Mouse (Mus musculus) left cerebral cortex, adult 2 months (tissue): ENCODE results near the gene Tmem8b. TPM values are rescaled to one million over a fixed set of nuclear protein-coding genes. Genes with fewer than 3 reads are reported as not detected.

Experiments
- DNase-seq, 2 experiments: peaks; one replicate each; pipeline ENCODE4 v3.0.0; 2021 to 2022; ENCODE audit warnings: low spot score in 2 of 2, mixed read lengths in 1 of 2; ENCODE audit errors: extremely low spot score in 1 of 2
- H3K27ac ChIP-seq: fragments of 200-600 bp; 2 replicates; pipeline ENCODE4 v1.8.1; 2022
- H3K4me3 ChIP-seq: fragments of 200-600 bp; 2 replicates; pipeline ENCODE4 v1.8.1; 2022
- CTCF ChIP-seq: fragments of 200-600 bp; IDR thresholded peaks from 2 replicates; pipeline ENCODE4 v1.8.1; 2022; ENCODE audit warnings: antibody characterized with exemption, mild to moderate bottlenecking, moderate library complexity
- intact Hi-C: fragments of 180-260 bp; cut with DNase I; formaldehyde crosslinking; loops from one replicate; pipeline ENCODE4 v1.15.1; 2025
- total RNA-seq, 2 experiments: library from RNA; stranded (reverse); gene quantifications; 2 replicates each; pipeline ENCODE4 v1.2.3; 2021

Tmem8b gene
- total RNA-seq, 2 experiments from 2014 or later: 63.1 to 66.2 TPM

GRCm38 (mm10) chr4:43669428-43669794 is 640 bp downstream of the Tmem8b start:
- H3K4me3 ChIP-seq: peak overlapping the region; percentile 67
- no peak for TF ChIP-seq CTCF
- intact Hi-C loops: no loop called here
- peak overlapping the region; percentile 91 for H3K27ac ChIP-seq
- no peak for DNase-seq

DNA sequence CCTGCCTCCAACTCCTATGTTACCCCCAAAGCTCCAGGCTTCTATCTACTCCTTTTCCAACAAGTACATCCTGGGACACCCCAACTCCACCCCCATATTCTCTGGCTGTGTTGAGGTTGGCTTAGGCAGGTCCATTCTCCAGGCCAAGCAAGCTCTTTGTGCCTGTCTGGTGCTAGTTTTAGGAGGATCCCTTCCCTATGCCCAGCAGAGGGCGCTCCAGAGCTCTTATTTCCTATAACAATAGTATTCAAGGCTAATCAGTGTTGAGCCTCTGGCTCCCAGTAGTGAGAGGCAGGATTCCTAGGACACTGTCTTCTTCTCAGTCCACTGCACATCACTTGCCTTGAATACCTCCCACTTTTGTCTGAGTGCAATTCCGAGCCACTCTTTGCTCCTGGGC is 3.3 kb downstream of the Tmem8b start:
- intact Hi-C loops: loop anchor here (1.0 kb wide), 1 partner anchor 39 kb away; no protein-coding TSS in a partner anchor
- peak; percentile 82 for DNase-seq
- TF ChIP-seq CTCF: peak; percentile 90
- Histone ChIP-seq H3K27ac (no peak overlapping the region), H3K4me3 (no peak overlapping the region)

DNA sequence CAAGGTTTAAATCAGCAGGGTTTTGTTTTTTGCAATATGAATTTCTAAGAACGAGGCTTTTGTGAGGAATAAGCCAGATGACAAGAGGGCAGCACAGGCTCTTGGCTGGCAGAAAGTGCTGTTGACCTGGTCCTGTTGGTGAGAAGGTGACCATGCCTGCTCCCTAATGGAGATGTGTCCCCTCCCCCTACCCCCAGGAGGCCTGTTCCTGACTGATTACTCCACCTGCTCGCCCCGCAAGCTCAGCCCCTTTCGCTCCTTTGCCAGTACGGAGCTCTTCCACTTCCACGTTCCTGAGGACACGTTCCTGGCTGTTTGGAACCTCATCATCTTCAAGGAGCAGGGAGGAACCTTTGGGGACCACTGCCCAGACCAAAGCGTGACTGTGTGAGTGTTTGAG is 4.9 kb downstream of the Tmem8b start:
- intact Hi-C loops: no loop called here
- no peak overlapping the region for H3K4me3 ChIP-seq
- H3K27ac ChIP-seq: no peak overlapping the region
- DNase-seq: no peak
- TF ChIP-seq CTCF: no peak

- H3K4me3 ChIP-seq: no peak overlapping the region
- no peak for DNase-seq
- H3K27ac ChIP-seq: no peak overlapping the region
- no peak for TF ChIP-seq CTCF
- intact Hi-C loops: no loop called here
Observed at GRCm38 (mm10) chr4:43674974-43675373, 6.2 kb downstream of the Tmem8b start.

- no peak for DNase-seq
- TF ChIP-seq CTCF: no peak
- Histone ChIP-seq H3K4me3 (no peak overlapping the region), H3K27ac (no peak overlapping the region)
- intact Hi-C loops: no loop called here
Observed at GRCm38 (mm10) chr4:43675608-43676007, 6.8 kb downstream of the Tmem8b start.

DNA sequence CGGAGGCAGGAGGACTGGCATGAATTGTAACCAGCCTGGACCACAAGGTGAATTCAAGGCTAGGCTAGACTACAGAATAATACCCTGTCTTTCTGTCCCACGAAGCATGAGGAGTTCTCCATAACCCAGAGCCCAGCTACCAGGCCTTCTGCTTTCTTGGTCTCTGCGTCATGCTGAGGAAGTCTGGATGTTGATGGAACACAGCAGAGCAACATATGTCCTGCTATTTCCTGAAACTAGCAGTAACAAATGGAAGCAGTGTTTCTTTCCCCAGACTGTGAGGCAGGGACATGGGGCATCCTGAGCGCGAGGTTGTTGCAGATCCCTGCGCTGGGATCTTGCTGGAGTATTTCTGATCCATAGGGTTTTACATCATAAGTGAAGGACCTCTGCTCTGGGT is 9.8 kb downstream of the Tmem8b start:
- no peak for DNase-seq
- intact Hi-C loops: no loop called here
- TF ChIP-seq CTCF: no peak
- Histone ChIP-seq H3K27ac (no peak overlapping the region), H3K4me3 (no peak overlapping the region)

DNA sequence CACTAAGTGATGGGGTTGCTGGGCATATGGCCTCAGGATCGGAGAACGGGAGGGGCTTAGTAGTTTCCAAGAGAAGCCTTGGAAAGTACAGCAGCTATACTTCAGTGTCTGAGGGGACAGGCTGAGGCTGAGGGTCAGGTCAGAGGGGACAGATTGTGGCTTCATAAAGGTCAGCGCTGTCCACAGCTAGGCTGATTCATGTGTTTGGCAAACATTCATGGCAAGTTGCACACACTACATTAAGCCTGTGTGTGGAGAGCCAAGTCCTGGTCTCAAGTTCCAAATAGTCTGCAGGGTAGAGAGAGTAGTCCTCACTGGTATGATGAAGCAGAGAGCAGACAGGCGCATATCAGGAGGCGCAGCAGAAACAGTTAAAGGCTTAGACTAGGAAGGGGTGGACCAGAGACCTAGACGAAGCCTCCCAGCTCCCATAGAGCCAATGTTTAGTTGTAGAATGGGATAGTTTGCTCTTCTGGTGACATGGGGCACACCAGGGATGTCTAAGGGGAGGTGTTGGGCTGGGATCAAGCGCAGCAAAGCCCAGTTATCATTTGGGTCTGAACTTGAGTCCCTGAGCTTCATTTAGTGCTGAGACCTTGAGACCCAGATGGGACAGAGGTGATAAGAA is 10.8 kb downstream of the Tmem8b start:
- DNase-seq: no peak
- H3K27ac ChIP-seq: no peak overlapping the region
- no peak overlapping the region for H3K4me3 ChIP-seq
- intact Hi-C loops: no loop called here
- TF ChIP-seq CTCF: no peak

DNA sequence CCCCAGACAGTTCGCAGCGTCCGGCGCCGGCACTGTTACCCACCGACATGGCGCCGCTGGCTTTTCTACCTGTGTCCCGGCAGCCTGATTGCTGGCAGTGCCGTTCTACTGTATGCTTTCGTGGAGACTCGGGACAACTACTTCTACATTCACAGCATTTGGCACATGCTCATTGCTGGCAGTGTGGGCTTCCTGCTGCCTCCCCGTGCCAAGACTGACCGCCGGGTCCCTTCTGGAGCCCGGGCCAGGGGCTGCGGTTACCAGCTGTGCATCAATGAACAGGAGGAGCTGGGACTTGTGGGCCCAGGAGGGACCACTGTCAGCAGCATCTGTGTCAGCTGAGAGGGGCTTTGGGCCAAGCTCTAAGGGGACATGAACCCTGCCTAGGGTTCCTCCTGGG is 21.2 kb downstream of the Tmem8b start:
- intact Hi-C loops: no loop called here
- no peak for DNase-seq
- H3K4me3 ChIP-seq: no peak overlapping the region
- H3K27ac ChIP-seq: no peak overlapping the region
- TF ChIP-seq CTCF: no peak

- no peak overlapping the region for H3K4me3 ChIP-seq
- intact Hi-C loops: no loop called here
- no peak overlapping the region for H3K27ac ChIP-seq
- no peak for DNase-seq
- no peak for TF ChIP-seq CTCF
Observed at GRCm38 (mm10) chr4:43691026-43691425, 22.3 kb downstream of the Tmem8b start.

DNA sequence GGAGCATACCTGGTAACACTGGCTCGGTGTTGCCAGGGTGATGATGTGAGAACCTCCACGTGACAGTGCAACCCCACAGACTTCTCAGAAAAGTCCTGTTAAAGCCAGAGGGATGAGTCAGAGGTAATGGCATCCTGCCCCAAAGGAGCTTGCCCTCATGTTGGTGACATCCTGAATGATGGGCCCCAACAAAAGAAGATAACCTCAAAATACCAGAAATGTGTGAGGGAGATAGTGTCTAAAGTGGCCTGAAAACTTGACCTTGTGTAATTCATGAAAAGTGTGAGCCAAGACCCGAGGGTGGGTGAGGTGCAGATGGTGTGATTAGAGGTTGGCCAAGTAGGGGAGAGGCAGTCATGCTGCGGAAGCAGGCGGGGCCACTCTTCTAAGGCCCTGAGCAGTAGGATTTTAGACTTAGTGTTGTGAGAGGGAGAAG is 25.1 kb downstream of the Tmem8b start:
- Histone ChIP-seq H3K27ac (no peak overlapping the region), H3K4me3 (no peak overlapping the region)
- DNase-seq: no peak
- intact Hi-C loops: no loop called here
- no peak for TF ChIP-seq CTCF

GRCm38 (mm10) chr4:43694439-43695248 is 25.9 kb downstream of the Tmem8b start:
- DNase-seq: no peak
- H3K27ac ChIP-seq: no peak overlapping the region
- intact Hi-C loops: no loop called here
- TF ChIP-seq CTCF: no peak
- H3K4me3 ChIP-seq: no peak overlapping the region

GRCm38 (mm10) chr4:43695249-43695671 is 26.5 kb downstream of the Tmem8b start:
- intact Hi-C loops: no loop called here
- no peak for TF ChIP-seq CTCF
- H3K27ac ChIP-seq: no peak overlapping the region

GRCm38 (mm10) chr4:43696561-43696960 is 27.8 kb downstream of the Tmem8b start:
- intact Hi-C loops: no loop called here
- no peak overlapping the region for H3K4me3 ChIP-seq
- TF ChIP-seq CTCF: no peak
- no peak for DNase-seq
- H3K27ac ChIP-seq: no peak overlapping the region

More at GRCm38 (mm10) chr4:43695249-43695671, 26.5 kb downstream of the Tmem8b start:
- H3K4me3 ChIP-seq: no peak overlapping the region
- DNase-seq: no peak
